Mouse (Mus musculus) forebrain, postnatal 0 days (tissue): ENCODE measurements around the gene Myb. TPM values are rescaled to one million over a fixed set of nuclear protein-coding genes. Genes with fewer than 3 reads are reported as not detected.
A peak's percentile ranks its signal among the peaks of the same experiment; 100 is the strongest.

Experiments used
- ATAC-seq: fragments of 200-750 bp; cut with Nextera tagmentation; 2 replicates; pipeline ENCODE4 v1.8.0; 2017; ENCODE audit warnings: mild to moderate bottlenecking, moderate library complexity
- DNase-seq: peaks from one replicate; pipeline ENCODE4 v3.0.0-alpha.2; 2015
- H3K27ac ChIP-seq: fragments of 300-500 bp; sonication (generic); 2 replicates; pipeline ENCODE4 v1.5.1; 2014; ENCODE audit warnings: low read depth, mild to moderate bottlenecking, antibody characterized with exemption, low read length, moderate library complexity, mixed read lengths
- H3K27me3 ChIP-seq: fragments of 300-500 bp; sonication (generic); 2 replicates; pipeline ENCODE4 v1.6.1; 2014; ENCODE audit warnings: mild to moderate bottlenecking, low read length, mixed read lengths; ENCODE audit not compliant: insufficient read depth
- H3K36me3 ChIP-seq: fragments of 300-500 bp; sonication (generic); 2 replicates; pipeline ENCODE4 v1.6.1; 2014; ENCODE audit warnings: mild to moderate bottlenecking, moderate library complexity; ENCODE audit not compliant: insufficient read depth
- H3K4me1 ChIP-seq: fragments of 300-500 bp; sonication (generic); 2 replicates; pipeline ENCODE4 v1.6.1; 2014; ENCODE audit warnings: antibody characterized with exemption; ENCODE audit not compliant: insufficient read depth
- H3K4me2 ChIP-seq: fragments of 300-500 bp; sonication (generic); 2 replicates; pipeline ENCODE4 v1.6.1; 2014; ENCODE audit warnings: low read depth, mild to moderate bottlenecking, moderate library complexity
- H3K4me3 ChIP-seq: fragments of 300-500 bp; sonication (generic); 2 replicates; pipeline ENCODE4 v1.5.1; 2014; ENCODE audit warnings: low read depth, low read length, mixed read lengths
- H3K9ac ChIP-seq: fragments of 300-500 bp; sonication (generic); 2 replicates; pipeline ENCODE4 v1.6.1; 2014; ENCODE audit warnings: mild to moderate bottlenecking
- H3K9me3 ChIP-seq: fragments of 300-500 bp; sonication (generic); 2 replicates; pipeline ENCODE4 v1.6.1; 2016; ENCODE audit warnings: low read length
- CTCF ChIP-seq: sonication (generic); IDR thresholded peaks from 2 replicates; pipeline ENCODE4 v1.5.1; 2016; ENCODE audit warnings: antibody characterized with exemption, control low read depth, low read depth
- WGBS: fragments of 180-500 bp; shearing (Covaris S2); extraction: QIAGEN DNeasy Blood & Tissue Kit; methylation state at CpG from one replicate; pipeline ENCODE4 v1.1.7; 2014; 5-methylcytosine and 5-hydroxymethylcytosine counted together
- polyA plus RNA-seq: library from polyadenylated mRNA; unstranded; fragments of >200 nt; fragmentation: Nextera tagmentation; extraction: Ambion mirVana; gene quantifications from 2 replicates; pipeline ENCODE4 v1.2.1, GENCODE M21; 2015
- total RNA-seq: library from RNA; depleted of rRNA; stranded (reverse); fragments of >200 nt; gene quantifications from 2 replicates; pipeline ENCODE4 v1.2.3, GENCODE M21; 2014

Gene Myb
- total and polyA plus RNA-seq, 2 experiments from 2014 or later: 1.8 to 4.1 TPM

- DNase-seq (no peak), ATAC-seq (no peak)
- Histone ChIP-seq H3K27ac (no peak overlapping the region), H3K4me3 (no peak overlapping the region), H3K36me3 (no peaks in the 10 kb centered on the region), H3K9ac (no peak overlapping the region), H3K4me2 (no peak overlapping the region), H3K27me3 (no peaks in the 10 kb centered on the region), H3K4me1 (no peaks in the 10 kb centered on the region), H3K9me3 (no peaks in the 10 kb centered on the region)
- TF ChIP-seq CTCF: no peak
Measured at GRCm38 (mm10) chr10:21200322-21200721, 39.5 kb upstream of the Myb start.

GRCm38 (mm10) chr10:21196646-21197116 is 35.9 kb upstream of the Myb start:
- H3K4me3 ChIP-seq: no peak overlapping the region
- H3K9ac ChIP-seq: no peak overlapping the region
- 94% methylated on average over 8 of the region's 8 CpGs for WGBS
- no peaks in the 10 kb centered on the region for H3K36me3 ChIP-seq
- DNase-seq (no peak), ATAC-seq (no peak)
- no peaks in the 10 kb centered on the region for H3K9me3 ChIP-seq
- no peak for TF ChIP-seq CTCF
- H3K4me2 ChIP-seq: no peak overlapping the region
- H3K4me1 ChIP-seq: no peaks in the 10 kb centered on the region
- H3K27ac ChIP-seq: no peak overlapping the region
- no peaks in the 10 kb centered on the region for H3K27me3 ChIP-seq

- 29% methylated on average over 8 of the region's 8 CpGs for WGBS
- ATAC-seq: no peak
Measured at GRCm38 (mm10) chr10:21195597-21195996, 34.8 kb upstream of the Myb start.

GRCm38 (mm10) chr10:21193935-21194505 is 33.2 kb upstream of the Myb start:
- Histone ChIP-seq H3K27me3 (no peaks in the 10 kb centered on the region), H3K27ac (no peak overlapping the region), H3K9me3 (no peaks in the 10 kb centered on the region), H3K36me3 (no peaks in the 10 kb centered on the region), H3K9ac (no peak overlapping the region), H3K4me2 (no peak overlapping the region), H3K4me1 (no peaks in the 10 kb centered on the region), H3K4me3 (no peak overlapping the region)
- WGBS: 63% methylated on average over 3 of the region's 3 CpGs
- no peak for TF ChIP-seq CTCF
- no peak for ATAC-seq
- no peak for DNase-seq

More at GRCm38 (mm10) chr10:21195597-21195996, 34.8 kb upstream of the Myb start:
- Histone ChIP-seq H3K36me3 (no peaks in the 10 kb centered on the region), H3K4me1 (no peaks in the 10 kb centered on the region), H3K27ac (no peak overlapping the region), H3K4me2 (no peak overlapping the region), H3K4me3 (no peak overlapping the region), H3K27me3 (no peaks in the 10 kb centered on the region), H3K9ac (no peak overlapping the region), H3K9me3 (no peaks in the 10 kb centered on the region)
- DNase-seq: no peak
- TF ChIP-seq CTCF: no peak

GRCm38 (mm10) chr10:21193088-21193934 is 32.5 kb upstream of the Myb start:
- no peak for DNase-seq
- Histone ChIP-seq H3K36me3 (no peaks in the 10 kb centered on the region), H3K4me2 (no peak overlapping the region), H3K4me1 (no peaks in the 10 kb centered on the region), H3K27ac (no peak overlapping the region), H3K9me3 (no peaks in the 10 kb centered on the region), H3K9ac (no peak overlapping the region), H3K27me3 (no peaks in the 10 kb centered on the region), H3K4me3 (no peak overlapping the region)
- 34% methylated on average over 10 of the region's 10 CpGs for WGBS
- no peak for TF ChIP-seq CTCF
- ATAC-seq: 0 out of 2 replicates have a peak, but pooled peaks have one; percentile 35

- Histone ChIP-seq H3K27me3 (no peaks in the 10 kb centered on the region), H3K4me1 (no peaks in the 10 kb centered on the region), H3K27ac (no peak overlapping the region), H3K4me2 (no peak overlapping the region), H3K4me3 (no peak overlapping the region), H3K9me3 (no peaks in the 10 kb centered on the region), H3K9ac (no peak overlapping the region), H3K36me3 (no peaks in the 10 kb centered on the region)
- DNase-seq (no peak), ATAC-seq (no peak)
- WGBS: 85% methylated on average over 10 of the region's 10 CpGs
- no peak for TF ChIP-seq CTCF
Measured at GRCm38 (mm10) chr10:21192436-21192835, 31.7 kb upstream of the Myb start.

GRCm38 (mm10) chr10:21189756-21190397 is 29.1 kb upstream of the Myb start:
- Histone ChIP-seq H3K36me3 (no peaks in the 10 kb centered on the region), H3K4me3 (no peak overlapping the region), H3K9me3 (no peaks in the 10 kb centered on the region), H3K4me2 (no peak overlapping the region), H3K9ac (no peak overlapping the region), H3K4me1 (no peaks in the 10 kb centered on the region), H3K27ac (no peak overlapping the region), H3K27me3 (no peaks in the 10 kb centered on the region)
- no peak for ATAC-seq
- no peak for TF ChIP-seq CTCF
- 77% methylated on average over 9 of the region's 9 CpGs for WGBS
- DNase-seq: no peak
